Mouse (Mus musculus) neural tube, embryonic 15.5 days (tissue): ENCODE results near the gene Mlana. TPM values are rescaled to one million over a fixed set of nuclear protein-coding genes. Genes with fewer than 3 reads are reported as not detected.

Source experiments
- ATAC-seq: fragments of 200-750 bp; cut with Nextera tagmentation; 2 replicates; pipeline ENCODE4 v1.8.0; 2017; ENCODE audit warnings: mild to moderate bottlenecking, moderate TSS enrichment, moderate library complexity; ENCODE audit not compliant: low FRiP score
- H3K27ac ChIP-seq: fragments of 300-500 bp; sonication (generic); replicated peaks from 2 replicates; pipeline ENCODE4 v1.5.1; 2015; ENCODE audit warnings: mild to moderate bottlenecking, inconsistent platforms
- H3K27me3 ChIP-seq: fragments of 300-500 bp; sonication (generic); replicated peaks from 2 replicates; pipeline ENCODE4 v1.6.1; 2015; ENCODE audit warnings: inconsistent platforms
- H3K36me3 ChIP-seq: fragments of 300-500 bp; sonication (generic); 2 replicates; pipeline ENCODE4 v1.6.1; 2015; ENCODE audit warnings: inconsistent platforms
- H3K4me1 ChIP-seq: fragments of 300-500 bp; sonication (generic); 2 replicates; pipeline ENCODE4 v1.6.1; 2015; ENCODE audit warnings: inconsistent platforms
- H3K4me2 ChIP-seq: fragments of 300-500 bp; sonication (generic); 2 replicates; pipeline ENCODE4 v1.6.1; 2015; ENCODE audit warnings: inconsistent platforms, mild to moderate bottlenecking, moderate library complexity
- H3K4me3 ChIP-seq: fragments of 300-500 bp; sonication (generic); replicated peaks from 2 replicates; pipeline ENCODE4 v1.5.1; 2015; ENCODE audit warnings: mild to moderate bottlenecking, inconsistent platforms
- H3K9ac ChIP-seq: fragments of 300-500 bp; sonication (generic); replicated peaks from 2 replicates; pipeline ENCODE4 v1.6.1; 2015; ENCODE audit warnings: mild to moderate bottlenecking, inconsistent platforms
- H3K9me3 ChIP-seq: fragments of 300-500 bp; sonication (generic); replicated peaks from 2 replicates; pipeline ENCODE4 v1.6.1; 2016; ENCODE audit warnings: inconsistent platforms
- WGBS: fragments of 180-500 bp; shearing (Covaris S2); methylation state at CpG from one replicate; pipeline ENCODE4 v1.1.7; 2015; ENCODE audit warnings: mixed read lengths; 5-methylcytosine and 5-hydroxymethylcytosine counted together
- polyA plus RNA-seq: library from polyadenylated mRNA; unstranded; fragments of >200 nt; fragmentation: Nextera tagmentation; extraction: Ambion mirVana; gene quantifications from 2 replicates; pipeline ENCODE4 v1.2.1, GENCODE M21; 2015

Gene Mlana
- polyA plus RNA-seq, 1 experiment from 2014 or later = not detected

GRCm38 (mm10) chr19:29660835-29661764 is 36.5 kb upstream of the Mlana start:
- no peaks in the 10 kb centered on the region for H3K9me3 ChIP-seq
- no peak overlapping the region for H3K27ac ChIP-seq
- H3K36me3 ChIP-seq = no peaks in the 10 kb centered on the region
- no peak overlapping the region for H3K4me3 ChIP-seq
- ATAC-seq = no peak
- 86% methylated on average over 10 of the region's 10 CpGs for WGBS
- H3K4me1 ChIP-seq = no peaks in the 10 kb centered on the region
- no peak overlapping the region for H3K4me2 ChIP-seq
- no peaks in the 10 kb centered on the region for H3K27me3 ChIP-seq
- no peak overlapping the region for H3K9ac ChIP-seq

GRCm38 (mm10) chr19:29661974-29662580 is 35.5 kb upstream of the Mlana start:
- H3K36me3 ChIP-seq = no peaks in the 10 kb centered on the region
- no peaks in the 10 kb centered on the region for H3K27me3 ChIP-seq
- H3K27ac ChIP-seq = no peak overlapping the region
- H3K9me3 ChIP-seq = no peaks in the 10 kb centered on the region
- 84% methylated on average over 6 of the region's 6 CpGs for WGBS
- no peak overlapping the region for H3K9ac ChIP-seq
- no peak overlapping the region for H3K4me2 ChIP-seq
- H3K4me3 ChIP-seq = no peak overlapping the region
- H3K4me1 ChIP-seq = no peaks in the 10 kb centered on the region
- no peak for ATAC-seq

- Histone ChIP-seq H3K4me2 (no peak overlapping the region), H3K9me3 (no peaks in the 10 kb centered on the region), H3K4me3 (no peak overlapping the region), H3K36me3 (no peaks in the 10 kb centered on the region), H3K9ac (no peak overlapping the region), H3K27ac (no peak overlapping the region), H3K4me1 (no peaks in the 10 kb centered on the region), H3K27me3 (no peaks in the 10 kb centered on the region)
- WGBS = 78% methylated on average over 8 of the region's 8 CpGs
- no peak for ATAC-seq
Observed at GRCm38 (mm10) chr19:29663780-29664179, 33.8 kb upstream of the Mlana start.

- Histone ChIP-seq H3K4me3 (no peak overlapping the region), H3K27ac (no peak overlapping the region), H3K36me3 (no peaks in the 10 kb centered on the region), H3K4me1 (no peaks in the 10 kb centered on the region), H3K27me3 (no peaks in the 10 kb centered on the region), H3K9ac (no peak overlapping the region), H3K9me3 (no peaks in the 10 kb centered on the region), H3K4me2 (no peak overlapping the region)
- WGBS = 81% methylated on average over 5 of the region's 5 CpGs
- ATAC-seq = no peak
Observed at GRCm38 (mm10) chr19:29664934-29665333, 32.7 kb upstream of the Mlana start.

GRCm38 (mm10) chr19:29666164-29666563 is 31.5 kb upstream of the Mlana start:
- H3K9ac ChIP-seq = no peak overlapping the region
- H3K9me3 ChIP-seq = no peaks in the 10 kb centered on the region
- 87% methylated on average over 4 of the region's 4 CpGs for WGBS
- no peak overlapping the region for H3K4me3 ChIP-seq
- H3K4me2 ChIP-seq = no peak overlapping the region
- no peaks in the 10 kb centered on the region for H3K36me3 ChIP-seq
- H3K4me1 ChIP-seq = no peaks in the 10 kb centered on the region
- no peak overlapping the region for H3K27ac ChIP-seq
- no peak for ATAC-seq
- no peaks in the 10 kb centered on the region for H3K27me3 ChIP-seq

- Histone ChIP-seq H3K9me3 (no peaks in the 10 kb centered on the region), H3K9ac (no peak overlapping the region), H3K4me2 (no peak overlapping the region), H3K27ac (no peak overlapping the region), H3K4me1 (no peaks in the 10 kb centered on the region), H3K4me3 (no peak overlapping the region), H3K36me3 (no peaks in the 10 kb centered on the region), H3K27me3 (no peaks in the 10 kb centered on the region)
- no peak for ATAC-seq
- WGBS = 90% methylated on average over 5 of the region's 5 CpGs
Observed at GRCm38 (mm10) chr19:29666965-29667594, 30.5 kb upstream of the Mlana start.

DNA sequence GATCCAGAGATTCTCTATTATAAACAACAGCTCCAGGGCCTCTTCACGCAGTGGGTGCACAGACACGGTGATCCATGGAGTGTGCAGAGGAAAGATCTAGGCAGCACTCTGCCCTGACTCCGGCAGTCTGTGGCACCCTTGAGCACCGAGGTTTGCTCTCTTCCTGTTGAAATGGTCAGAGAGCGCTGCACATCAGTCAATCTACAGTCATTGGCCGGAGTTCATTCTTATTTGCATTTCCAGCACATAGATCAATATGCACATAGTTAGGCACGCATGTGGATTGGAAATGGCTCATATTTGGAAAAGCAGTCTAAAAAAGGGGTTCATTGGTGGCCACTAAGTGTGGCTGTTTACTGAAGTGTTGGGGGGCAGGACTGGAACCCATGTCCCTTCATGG is 29.5 kb upstream of the Mlana start:
- WGBS = 92% methylated on average over 7 of the region's 7 CpGs
- no peak for ATAC-seq
- Histone ChIP-seq H3K4me1 (no peaks in the 10 kb centered on the region), H3K9me3 (no peaks in the 10 kb centered on the region), H3K27me3 (no peaks in the 10 kb centered on the region), H3K27ac (no peak overlapping the region), H3K4me2 (no peak overlapping the region), H3K36me3 (no peaks in the 10 kb centered on the region), H3K9ac (no peak overlapping the region), H3K4me3 (no peak overlapping the region)

- H3K4me3 ChIP-seq = no peak overlapping the region
- WGBS = 88% methylated on average over 6 of the region's 6 CpGs
- H3K27ac ChIP-seq = no peak overlapping the region
- no peak for ATAC-seq
- H3K4me2 ChIP-seq = no peak overlapping the region
- no peaks in the 10 kb centered on the region for H3K36me3 ChIP-seq
- H3K9me3 ChIP-seq = no peaks in the 10 kb centered on the region
- H3K4me1 ChIP-seq = no peaks in the 10 kb centered on the region
- no peaks in the 10 kb centered on the region for H3K27me3 ChIP-seq
- H3K9ac ChIP-seq = no peak overlapping the region
Observed at GRCm38 (mm10) chr19:29670247-29670646, 27.4 kb upstream of the Mlana start.

GRCm38 (mm10) chr19:29671160-29671559 is 26.5 kb upstream of the Mlana start:
- 82% methylated on average over 2 of the region's 2 CpGs for WGBS
- no peaks in the 10 kb centered on the region for H3K27me3 ChIP-seq
- no peak for ATAC-seq

GRCm38 (mm10) chr19:29672660-29673059 is 25.0 kb upstream of the Mlana start:
- Histone ChIP-seq H3K4me1 (no peaks in the 10 kb centered on the region), H3K27me3 (no peaks in the 10 kb centered on the region), H3K4me2 (no peak overlapping the region), H3K4me3 (no peak overlapping the region), H3K9me3 (no peaks in the 10 kb centered on the region), H3K27ac (no peak overlapping the region), H3K9ac (no peak overlapping the region), H3K36me3 (no peaks in the 10 kb centered on the region)
- ATAC-seq = no peak
- WGBS = 95% methylated on average over 13 of the region's 13 CpGs

More at GRCm38 (mm10) chr19:29671160-29671559, 26.5 kb upstream of the Mlana start:
- no peaks in the 10 kb centered on the region for H3K9me3 ChIP-seq
- no peak overlapping the region for H3K4me2 ChIP-seq
- no peak overlapping the region for H3K4me3 ChIP-seq
- no peaks in the 10 kb centered on the region for H3K36me3 ChIP-seq
- no peak overlapping the region for H3K9ac ChIP-seq
- H3K27ac ChIP-seq = no peak overlapping the region
- no peaks in the 10 kb centered on the region for H3K4me1 ChIP-seq

DNA sequence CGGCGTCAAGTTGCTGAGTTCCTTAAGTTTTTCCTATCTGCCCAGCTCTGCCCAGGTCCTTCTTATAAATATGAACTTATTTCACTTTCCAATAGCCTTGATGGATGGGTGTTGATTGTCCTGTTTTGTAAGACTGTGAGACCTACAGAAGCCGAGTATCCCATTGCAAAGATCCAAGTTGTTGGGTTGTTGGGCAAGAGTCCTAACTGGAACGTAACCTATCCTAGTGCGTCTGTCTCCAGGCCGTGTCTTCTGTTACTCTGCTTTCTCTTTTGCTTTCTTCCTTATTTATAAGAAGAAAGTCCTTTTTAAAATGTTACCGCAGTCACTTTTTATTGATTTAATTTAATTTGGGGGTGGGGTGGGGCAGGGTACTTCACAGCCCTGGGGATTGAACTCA is 22.7 kb upstream of the Mlana start:
- H3K4me2 ChIP-seq = no peak overlapping the region
- H3K36me3 ChIP-seq = no peaks in the 10 kb centered on the region
- WGBS = 95% methylated on average over 7 of the region's 7 CpGs
- no peaks in the 10 kb centered on the region for H3K4me1 ChIP-seq
- H3K4me3 ChIP-seq = no peak overlapping the region
- ATAC-seq = no peak
- H3K27ac ChIP-seq = no peak overlapping the region
- H3K9me3 ChIP-seq = no peaks in the 10 kb centered on the region
- no peaks in the 10 kb centered on the region for H3K27me3 ChIP-seq
- H3K9ac ChIP-seq = no peak overlapping the region
